Mouse (Mus musculus) liver (tissue): ENCODE data around the gene Abi3bp.

Experiments
- DNase-seq: peaks from one replicate; pipeline ENCODE4 v3.0.0-alpha.2; 2020; ENCODE audit warnings: mixed read lengths

The Abi3bp gene

GRCm38 (mm10) chr16:56696448-56696847 is 218.8 kb downstream of the Abi3bp start:
- DNase-seq: no peak

DNA sequence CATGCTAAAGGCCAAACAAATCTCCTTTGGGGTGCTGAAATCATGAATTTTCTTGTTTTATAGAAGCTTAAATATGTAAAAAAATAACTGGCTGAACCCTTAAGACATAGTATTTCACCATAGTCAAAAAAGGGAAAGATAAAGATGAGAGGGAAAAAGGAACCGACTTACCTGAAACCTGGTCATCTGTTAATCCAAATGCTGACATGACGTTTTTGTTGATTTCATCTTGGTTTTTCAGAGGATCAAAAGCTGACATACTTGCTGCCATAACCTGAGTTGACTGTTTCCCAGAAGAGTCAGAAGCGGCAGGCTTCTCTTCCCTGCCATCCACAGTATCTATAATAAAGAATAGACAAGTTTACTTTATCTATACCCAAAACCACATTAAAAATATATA is 223.2 kb downstream of the Abi3bp start:
- no peak for DNase-seq

DNA sequence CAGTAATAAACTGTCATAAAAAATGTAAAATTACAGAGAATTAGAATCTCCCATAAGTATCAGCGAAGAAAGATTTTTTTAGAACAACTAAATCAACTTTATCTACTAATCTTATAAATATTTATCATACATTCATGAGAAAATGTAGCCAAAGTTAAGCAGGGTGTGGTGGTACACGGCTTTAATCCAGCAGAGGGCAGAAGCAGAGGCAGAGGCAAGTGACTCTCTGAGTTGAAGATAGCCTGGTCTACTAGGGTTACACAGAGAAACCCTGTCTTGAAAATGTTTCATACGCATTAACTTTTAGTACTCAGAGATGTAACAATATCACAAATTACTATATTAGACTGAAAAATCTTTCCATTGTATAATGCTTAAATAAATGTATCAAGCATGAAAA is 228.1 kb downstream of the Abi3bp start:
- DNase-seq: no peak

- no peak for DNase-seq
These were observed 232.4 kb downstream of the Abi3bp start for GRCm38 (mm10) chr16:56710071-56710470.

GRCm38 (mm10) chr16:56715608-56716007 is 237.9 kb downstream of the Abi3bp start:
- no peak for DNase-seq

GRCm38 (mm10) chr16:56716557-56717179 is 239.0 kb downstream of the Abi3bp start:
- peak; percentile 52 for DNase-seq

DNA sequence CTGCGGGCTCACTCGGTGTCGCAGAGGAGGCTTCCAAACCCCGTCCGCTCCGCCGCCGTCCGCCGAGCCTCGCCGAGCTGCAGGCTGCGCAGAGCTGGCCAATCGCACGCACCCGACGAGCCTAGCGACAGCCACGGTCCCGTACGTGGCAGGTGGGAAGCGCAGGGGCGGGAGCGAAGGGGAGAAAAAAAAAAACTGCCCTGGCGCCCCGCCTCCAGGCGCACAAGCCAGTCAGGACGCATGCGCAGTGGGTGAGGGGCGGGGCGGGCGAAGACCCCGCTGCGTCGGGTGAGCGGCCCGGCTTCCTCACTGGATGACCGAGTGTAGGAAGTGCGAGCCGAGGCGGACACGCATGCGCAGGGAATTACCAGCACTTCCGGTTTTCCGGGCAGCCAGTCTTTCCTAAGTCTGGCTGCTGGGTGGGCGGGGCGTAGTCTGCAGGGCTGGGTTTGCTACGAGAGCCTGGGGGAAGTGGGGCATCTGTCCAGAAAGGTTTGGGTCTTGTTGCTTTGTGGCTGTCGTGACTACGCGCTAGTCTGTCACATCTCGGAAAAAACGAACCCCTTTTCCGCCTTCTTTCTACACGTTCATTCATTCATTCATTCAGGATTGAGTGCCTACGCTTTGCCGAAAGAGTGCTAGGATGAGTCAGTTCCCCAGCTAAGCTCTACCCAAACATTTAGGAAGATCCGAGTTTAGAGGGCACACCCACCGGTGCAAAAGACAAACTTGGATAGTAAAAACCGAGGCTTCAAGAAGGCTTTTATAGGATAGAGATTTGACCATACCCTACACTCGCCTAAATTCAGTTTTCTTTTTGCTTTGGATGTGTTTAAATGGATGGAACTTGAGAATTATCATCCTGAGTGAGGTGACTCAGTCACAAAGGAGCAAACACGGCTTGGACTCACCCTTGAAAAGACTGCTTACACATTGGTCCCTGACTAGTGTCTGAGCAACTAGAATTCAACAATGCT is 239.8 kb downstream of the Abi3bp start, which contains the start of gene Tfg:
Tfg (minus strand) TSS at position 227 of the 977 bp plus-strand sequence.
- peak; percentile 100 for DNase-seq

DNA sequence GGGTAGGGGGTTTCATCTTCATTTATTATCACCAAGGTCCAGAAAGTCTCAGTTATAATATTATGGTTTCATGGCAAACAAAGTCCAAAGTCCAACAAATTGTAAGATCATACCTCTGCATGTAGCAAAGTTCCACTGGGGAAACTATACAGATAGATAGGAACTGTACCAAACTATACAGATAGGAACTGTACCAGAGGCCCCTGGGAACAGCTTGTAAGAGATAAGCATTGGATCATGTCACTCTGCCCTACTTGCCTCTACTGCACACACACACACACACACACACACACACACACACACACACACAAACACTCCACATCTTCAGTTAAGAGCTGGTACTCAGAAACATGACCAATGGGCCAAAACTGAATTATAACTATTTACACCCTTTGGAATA is 241.4 kb downstream of the Abi3bp start:
- DNase-seq: peak; percentile 59

- DNase-seq: no peak
These were observed 244.7 kb downstream of the Abi3bp start for GRCm38 (mm10) chr16:56722357-56722756.

DNA sequence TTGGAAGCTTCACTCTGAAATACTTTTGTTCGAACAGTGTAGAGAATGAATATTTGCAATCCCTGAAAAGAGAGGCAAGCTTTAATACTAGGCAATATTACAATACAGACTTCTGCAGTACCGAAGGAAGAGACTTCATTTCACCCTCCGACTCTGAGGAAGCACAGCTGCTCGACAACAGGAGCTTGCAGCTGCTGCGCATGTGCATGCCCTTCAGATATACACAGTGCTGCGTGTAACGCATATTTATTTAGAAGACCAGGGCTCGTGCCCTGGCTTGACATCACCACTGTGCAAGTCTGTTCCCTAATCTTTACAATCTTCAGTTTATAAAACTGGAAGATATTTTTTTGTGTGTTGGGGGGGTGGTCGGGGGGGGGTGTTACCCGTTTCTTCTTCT is 247.2 kb downstream of the Abi3bp start:
- no peak for DNase-seq

DNA sequence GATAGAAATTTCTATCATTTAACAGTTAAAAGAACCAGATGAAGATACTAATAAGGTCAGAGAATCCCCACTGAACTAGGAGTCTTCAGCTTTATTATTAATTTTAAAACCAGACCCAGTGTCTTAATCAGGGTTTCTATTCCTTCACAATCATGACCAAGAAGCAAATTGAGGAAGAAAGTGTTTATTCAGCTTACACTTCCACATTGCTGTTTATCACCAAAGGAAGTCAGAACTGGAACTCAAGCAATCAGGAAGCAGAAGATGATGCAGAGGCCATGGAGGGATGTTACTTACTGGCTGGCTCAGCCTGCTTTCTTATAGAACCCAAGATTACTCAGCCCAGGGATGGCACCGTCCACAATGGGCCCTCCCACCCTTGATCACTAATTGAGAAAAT is 251.4 kb downstream of the Abi3bp start:
- DNase-seq: no peak
